Mouse (Mus musculus) olfactory bulb, adult 2 months (tissue): ENCODE data around the gene Ear6. TPM values are rescaled to one million over a fixed set of nuclear protein-coding genes. Genes with fewer than 3 reads are reported as not detected.

Experiments used
- H3K27ac ChIP-seq: fragments of 200-500 bp; 2 replicates; pipeline ENCODE4 v1.5.1; 2012; ENCODE audit warnings: low read depth, low read length; ENCODE audit not compliant: insufficient read depth
- H3K4me1 ChIP-seq: fragments of 200-500 bp; 2 replicates; pipeline ENCODE4 v1.6.1; 2012; ENCODE audit warnings: low read length; ENCODE audit not compliant: control insufficient read depth, insufficient read depth
- H3K4me3 ChIP-seq: fragments of 200-500 bp; 2 replicates; pipeline ENCODE4 v1.5.1; 2012; ENCODE audit warnings: mild to moderate bottlenecking, low read depth, low read length, moderate library complexity; ENCODE audit not compliant: insufficient read depth
- CTCF ChIP-seq: fragments of 200-500 bp; IDR thresholded peaks from 2 replicates; pipeline ENCODE4 v1.5.1; 2012; ENCODE audit warnings: low read depth, mild to moderate bottlenecking, low read length, moderate library complexity; ENCODE audit not compliant: insufficient read depth
- POLR2A ChIP-seq: fragments of 200-500 bp; IDR thresholded peaks from 2 replicates; pipeline ENCODE4 v1.6.1; 2012; ENCODE audit warnings: mild to moderate bottlenecking, low read depth, low read length, moderate library complexity; ENCODE audit not compliant: insufficient read depth
- WGBS: fragments of 180-500 bp; shearing (Covaris S2); methylation state at CpG from one replicate; pipeline ENCODE4 v1.1.7; 2018; 5-methylcytosine and 5-hydroxymethylcytosine counted together
- polyA plus RNA-seq: library from polyadenylated mRNA; stranded (reverse); fragments of >200 nt; gene quantifications from 2 replicates; pipeline ENCODE4 v1.2.4, GENCODE M21; 2012; ENCODE audit warnings: low replicate concordance; ENCODE audit not compliant: missing spikeins, insufficient read depth, insufficient read length

Gene Ear6
- polyA plus RNA-seq, 1 experiment: not detected

GRCm38 (mm10) chr14:51903782-51904181 is 50.3 kb downstream of the Ear6 start:
- 93% methylated on average over 9 of the region's 9 CpGs for WGBS
- Histone ChIP-seq H3K4me1 (peaks cover 7% of the 10 kb centered on the region; the same call in 1 of the 2 replicates), H3K27ac (no peak overlapping the region), H3K4me3 (no peak overlapping the region)
- no peak for TF ChIP-seq POLR2A
- TF ChIP-seq CTCF: no peak

Other genes starting within 250 kb of the Ear6 start
- not detected in 2 replicates for gene Gm17078, start 242.4 kb upstream of the Ear6 start, polyA plus RNA-seq
- gene Gm4181, start 218.0 kb upstream of the Ear6 start, polyA plus RNA-seq: not detected in 2 replicates
- gene Gm17079, start 158.2 kb upstream of the Ear6 start, polyA plus RNA-seq: not detected in 2 replicates
- not detected in 2 replicates for gene Gm5800, start 136.5 kb upstream of the Ear6 start, polyA plus RNA-seq
- gene Ang4, start 80.1 kb upstream of the Ear6 start, polyA plus RNA-seq: not detected in 2 replicates
- not detected in 2 replicates for gene AY358078, start 53.7 kb upstream of the Ear6 start, polyA plus RNA-seq
- gene Mettl17, start 31.1 kb downstream of the Ear6 start, polyA plus RNA-seq: not detected in 2 replicates
- not detected in 2 replicates for gene Slc39a2, start 39.2 kb downstream of the Ear6 start, polyA plus RNA-seq
- gene Ndrg2, start 60.5 kb downstream of the Ear6 start, polyA plus RNA-seq: 1,444 TPM in 1 of 2 replicates, not detected in the other
- not detected in 2 replicates for gene Tppp2, start 64.7 kb downstream of the Ear6 start, polyA plus RNA-seq
- gene Rnase13, start 69.1 kb downstream of the Ear6 start, polyA plus RNA-seq: not detected in 2 replicates
- gene Arhgef40, start 131.0 kb downstream of the Ear6 start, polyA plus RNA-seq: not detected in 2 replicates
- gene Tmem253, start 162.0 kb downstream of the Ear6 start, polyA plus RNA-seq: not detected in 2 replicates
- gene Zfp219, start 167.0 kb downstream of the Ear6 start, polyA plus RNA-seq: not detected in 2 replicates
- not detected in 2 replicates for gene Olfr221, start 188.8 kb downstream of the Ear6 start, polyA plus RNA-seq